Mouse (Mus musculus) liver, embryonic 14.5 days (tissue): ENCODE results near the gene Smc1b.

Experiments
- CTCF ChIP-seq: IDR thresholded peaks from 2 replicates; pipeline ENCODE4 v1.5.1; 2016; ENCODE audit warnings: antibody characterized with exemption, low read depth, control low read depth
- EP300 ChIP-seq: IDR thresholded peaks from 2 replicates; pipeline ENCODE4 v1.6.1; 2016; ENCODE audit warnings: antibody characterized with exemption, low read depth

GRCm38 (mm10) chr15:85085641-85086040, 46.1 kb downstream of the Smc1b start:
- no peak for TF ChIP-seq CTCF
- no peak for TF ChIP-seq EP300
